Mouse (Mus musculus) embryonic fibroblast, embryonic 13.5 days (primary cell): ENCODE results near the gene Rgs1.

Source experiments
- CTCF ChIP-seq: IDR thresholded peaks from 2 replicates; pipeline ENCODE4 v1.5.1; 2011; ENCODE audit warnings: mild to moderate bottlenecking, control low read depth, low read length, moderate library complexity, borderline replicate concordance; ENCODE audit not compliant: insufficient read depth
- POLR2A ChIP-seq: IDR thresholded peaks from 2 replicates; pipeline ENCODE4 v1.6.1; 2011; ENCODE audit warnings: low read depth, mild to moderate bottlenecking, control low read depth, low read length, moderate library complexity

- no peak for TF ChIP-seq CTCF
- no peak for TF ChIP-seq POLR2A
Observed at GRCm38 (mm10) chr1:144258779-144259178, 9.7 kb upstream of the Rgs1 start.
